Mouse (Mus musculus) heart, postnatal 25 days (tissue): ENCODE measurements around the gene Catsper1. TPM values are rescaled to one million over a fixed set of nuclear protein-coding genes. Genes with fewer than 3 reads are reported as not detected.
A peak's percentile ranks its signal among the peaks of the same experiment; 100 is the strongest.

Source experiments
- DNase-seq: peaks from one replicate; pipeline ENCODE4 v3.0.0; 2022; ENCODE audit warnings: low spot score
- intact Hi-C: fragments of 180-260 bp; cut with DNase I; formaldehyde crosslinking; loops from one replicate; pipeline ENCODE4 v1.15.1; 2025
- total RNA-seq, 2 experiments: library from RNA; stranded (reverse); gene quantifications; 2 replicates each; pipeline ENCODE4 v1.2.3; 2021

The Catsper1 gene
- not detected for total RNA-seq

DNA sequence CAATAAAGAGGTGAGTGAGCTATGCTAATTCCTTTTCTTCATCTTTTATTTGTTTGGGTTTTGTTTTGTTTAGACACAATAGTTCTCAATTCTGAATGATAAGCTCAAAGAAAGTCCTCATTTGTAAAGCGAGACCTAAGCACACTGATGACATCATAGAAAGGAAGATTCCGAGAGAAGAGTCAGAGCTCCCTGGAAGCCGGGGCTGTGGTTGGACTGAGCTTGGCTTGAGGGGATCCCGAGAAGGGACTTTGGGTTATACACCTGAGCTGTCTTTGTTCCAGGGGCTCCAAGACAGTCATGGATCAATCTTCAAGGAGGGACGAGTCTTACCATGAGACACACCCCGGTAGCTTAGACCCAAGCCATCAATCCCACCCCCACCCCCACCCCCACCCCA is at the start of gene Catsper1:
Gene Catsper1 (plus strand): TSS at position 301 of the 400 bp plus-strand sequence.
- DNase-seq, result no peak
- intact Hi-C loops, result no loop called here

DNA sequence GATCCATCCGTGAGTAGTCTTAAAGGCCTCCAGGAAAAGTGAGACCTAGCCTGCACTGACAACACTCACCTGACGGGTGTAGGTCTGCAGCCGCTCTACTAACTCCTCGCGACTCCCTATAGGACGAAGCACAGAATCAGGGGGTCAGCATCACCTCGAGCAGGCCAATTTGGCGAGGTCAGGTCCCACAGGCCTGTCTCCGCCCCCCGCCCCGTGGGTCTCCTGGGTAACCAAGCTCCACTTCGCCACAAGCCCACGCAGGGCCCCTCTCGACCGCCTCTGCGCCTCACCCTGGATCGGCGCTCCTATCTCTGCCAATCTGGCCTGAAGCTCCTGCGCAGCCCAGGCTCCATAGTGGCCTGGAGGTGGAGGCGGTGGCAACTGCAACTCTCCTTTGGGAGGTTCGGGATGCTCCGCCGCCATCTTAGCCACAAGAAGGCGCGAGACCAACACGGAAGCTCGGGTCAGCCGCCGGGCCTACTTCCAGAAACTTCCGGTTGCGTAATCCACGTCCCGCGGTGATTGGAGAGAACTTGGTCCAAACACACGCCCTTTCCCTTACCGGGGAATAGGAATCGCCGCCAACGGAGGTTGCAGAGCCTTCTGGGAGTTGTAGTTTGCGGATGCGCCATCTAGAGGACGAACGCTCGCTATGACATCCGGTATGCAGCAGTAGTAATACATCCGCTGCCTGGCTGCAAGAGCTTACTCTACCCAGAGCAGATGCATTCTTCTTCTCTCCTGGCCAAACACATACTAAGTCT is 40.4 kb upstream of the Catsper1 start, which contains the start of gene Sf3b2:
Gene Sf3b2 (minus strand): TSS at position 484 of the 764 bp plus-strand sequence.
- intact Hi-C loops, result loop anchor here (2.0 to 5.0 kb wide), 2 partner anchors 20 to 188 kb away; partner anchors contain the start of gene Rab1b
- DNase-seq, result peak; percentile 97

DNA sequence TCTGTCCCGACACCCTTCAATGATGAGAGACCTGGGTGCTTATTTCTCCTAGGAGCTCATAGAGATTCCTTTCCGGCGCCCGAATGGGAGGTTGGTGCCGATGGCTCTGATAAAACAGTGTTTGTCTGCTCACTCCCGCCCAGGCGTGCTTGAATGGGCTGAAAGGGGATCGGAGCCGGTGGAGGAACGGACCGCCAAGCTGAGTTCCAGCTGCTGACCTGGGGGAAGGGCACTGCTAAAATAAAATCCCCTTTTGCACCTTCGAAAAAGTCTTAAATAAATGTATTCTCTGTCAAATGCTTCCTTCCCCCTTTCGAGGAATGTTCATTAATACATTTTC is 39.8 kb upstream of the Catsper1 start:
- intact Hi-C loops, result loop anchor here (2.0 to 5.0 kb wide), 2 partner anchors 21 to 188 kb away; partner anchors contain the start of gene Rab1b
- no peak for DNase-seq

DNA sequence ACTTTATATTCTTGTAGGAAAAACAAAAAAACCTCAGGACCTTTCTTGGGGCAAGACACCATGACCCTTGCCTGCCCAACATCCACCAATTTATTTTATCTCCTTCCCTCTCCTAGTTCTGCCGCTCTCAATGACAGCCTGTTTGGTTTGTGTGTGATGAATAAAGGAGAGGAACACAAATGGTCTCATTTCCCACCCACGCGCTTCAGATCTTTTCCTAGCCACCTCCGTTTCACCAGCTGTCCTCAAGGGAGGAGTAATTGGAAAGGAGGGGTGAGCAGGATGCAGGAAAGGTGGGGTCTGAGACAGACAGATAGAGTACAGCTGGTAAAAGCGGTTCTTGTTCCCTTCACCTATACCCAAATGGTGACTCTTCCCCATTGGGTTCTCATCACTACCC is 38.9 kb upstream of the Catsper1 start:
- intact Hi-C loops, result loop anchor here (5.0 kb wide), 1 partner anchor 189 kb away; the partner anchor contains the start of gene Rab1b
- DNase-seq, result no peak

DNA sequence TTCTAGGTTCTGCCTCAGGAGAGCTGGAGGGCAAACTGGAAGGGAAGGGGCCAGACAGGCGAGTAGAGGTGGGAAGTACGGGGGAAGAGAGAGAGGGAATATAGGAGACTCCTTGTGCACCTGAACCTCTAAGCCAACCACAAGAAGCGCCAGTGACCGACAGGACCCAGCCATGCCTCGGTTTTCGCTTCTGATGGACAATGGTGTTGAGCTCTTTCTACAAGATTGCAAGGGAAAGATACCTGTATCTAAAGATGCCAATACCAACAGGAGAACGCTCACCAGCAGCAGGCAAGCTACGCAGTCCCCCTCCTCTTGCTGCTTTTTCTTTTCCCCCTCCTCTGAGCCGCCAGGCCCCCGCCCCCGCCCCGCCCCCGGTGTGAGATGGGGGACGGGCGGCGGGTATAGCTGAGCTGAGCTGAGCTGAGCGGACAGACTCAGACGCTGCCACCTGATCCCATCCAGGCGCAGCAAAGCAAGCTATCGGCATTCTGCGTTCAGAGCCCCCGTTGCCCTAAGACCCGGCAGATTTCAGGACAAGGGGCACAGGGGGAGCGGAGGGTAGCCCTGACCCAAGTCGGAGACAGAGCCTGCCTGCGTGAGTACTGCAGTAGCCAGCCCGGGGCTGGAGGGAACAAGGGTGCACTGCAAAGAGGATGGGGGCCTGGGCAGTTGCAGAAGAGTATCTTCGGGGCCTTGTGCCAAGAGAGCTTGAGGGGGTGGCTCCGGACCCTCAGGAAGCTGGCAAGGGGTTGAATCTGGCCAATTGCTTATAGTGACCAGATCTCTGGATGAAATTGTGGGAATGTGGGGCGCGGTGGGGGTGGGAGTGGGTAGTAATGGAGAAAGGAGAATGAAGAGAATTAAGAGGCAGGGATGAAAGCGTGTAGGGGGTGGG is 37.4 kb upstream of the Catsper1 start, which contains the start of gene Gal3st3:
Gene Gal3st3 (plus strand): TSS at position 429 of the 898 bp plus-strand sequence.
- intact Hi-C loops, result loop anchor here (5.0 kb wide), 1 partner anchor 191 kb away; the partner anchor contains the start of gene Rab1b
- no peak for DNase-seq

DNA sequence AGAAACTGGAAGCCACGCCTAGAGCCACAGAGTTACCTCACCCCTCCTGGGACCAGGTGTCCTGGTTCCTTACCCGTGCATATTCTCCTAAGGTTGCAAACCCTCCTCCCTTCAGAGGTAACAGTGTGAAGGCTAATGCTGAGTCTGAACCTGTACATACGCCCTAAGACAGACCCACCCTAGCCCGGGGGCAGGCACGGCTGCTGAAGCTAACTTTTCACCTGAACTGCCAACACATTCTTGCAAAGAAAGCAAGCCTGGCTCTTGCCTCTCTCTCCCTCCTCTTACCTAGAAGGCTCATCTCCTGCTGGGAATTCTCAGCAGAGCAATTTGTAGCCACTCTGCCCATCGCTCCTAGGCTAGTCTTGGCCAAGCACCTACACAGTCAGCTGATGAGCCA is 35.0 kb upstream of the Catsper1 start:
- intact Hi-C loops, result loop anchor here (5.0 kb wide), 1 partner anchor 47 kb away; the partner anchor contains the start of gene Cst6

DNA sequence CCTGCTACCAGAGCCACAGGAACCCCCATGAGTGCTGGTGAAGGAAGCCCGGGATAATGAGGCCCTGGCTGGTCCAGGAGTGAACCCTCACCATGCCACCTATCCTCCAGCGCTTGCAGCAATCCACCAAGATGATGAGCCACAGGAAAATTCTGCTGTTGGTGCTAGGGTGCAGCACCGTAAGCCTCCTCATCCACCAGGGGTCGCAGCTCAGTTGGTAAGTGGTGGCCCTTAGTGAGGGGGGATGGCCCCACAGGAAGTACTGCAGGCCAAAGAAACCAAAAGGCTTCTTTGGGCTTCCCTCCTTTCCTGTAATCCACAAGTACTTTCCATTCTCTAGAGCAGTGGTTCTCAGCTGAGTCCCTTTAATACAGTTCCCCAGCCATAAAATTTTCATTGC is 33.1 kb upstream of the Catsper1 start:
- peak; percentile 19 for DNase-seq
- intact Hi-C loops, result loop anchor here (5.0 kb wide), 1 partner anchor 45 kb away; the partner anchor contains the start of gene Cst6

More for the DNA sequence above, 35.0 kb upstream of the Catsper1 start:
- no peak for DNase-seq

DNA sequence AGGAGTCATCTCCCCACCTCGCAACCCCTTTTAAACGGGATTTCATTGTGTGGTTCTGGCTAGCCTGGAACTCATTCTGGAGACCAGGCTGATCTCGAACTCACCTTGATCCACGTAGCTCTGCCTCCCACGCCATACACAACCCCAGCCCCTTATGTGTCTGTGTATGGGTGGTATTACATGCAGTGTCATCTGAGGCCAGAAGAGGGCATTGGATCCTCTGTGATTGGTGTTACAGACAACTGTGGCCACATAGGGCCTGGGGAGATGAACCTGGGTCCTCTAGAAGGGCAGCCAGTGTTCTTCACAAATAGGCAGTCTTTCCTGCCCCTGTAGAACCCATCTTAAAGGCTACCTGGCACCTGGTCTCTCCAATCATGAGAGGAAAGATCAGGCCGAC is 29.3 kb upstream of the Catsper1 start:
- intact Hi-C loops, result no loop called here
- DNase-seq, result no peak

DNA sequence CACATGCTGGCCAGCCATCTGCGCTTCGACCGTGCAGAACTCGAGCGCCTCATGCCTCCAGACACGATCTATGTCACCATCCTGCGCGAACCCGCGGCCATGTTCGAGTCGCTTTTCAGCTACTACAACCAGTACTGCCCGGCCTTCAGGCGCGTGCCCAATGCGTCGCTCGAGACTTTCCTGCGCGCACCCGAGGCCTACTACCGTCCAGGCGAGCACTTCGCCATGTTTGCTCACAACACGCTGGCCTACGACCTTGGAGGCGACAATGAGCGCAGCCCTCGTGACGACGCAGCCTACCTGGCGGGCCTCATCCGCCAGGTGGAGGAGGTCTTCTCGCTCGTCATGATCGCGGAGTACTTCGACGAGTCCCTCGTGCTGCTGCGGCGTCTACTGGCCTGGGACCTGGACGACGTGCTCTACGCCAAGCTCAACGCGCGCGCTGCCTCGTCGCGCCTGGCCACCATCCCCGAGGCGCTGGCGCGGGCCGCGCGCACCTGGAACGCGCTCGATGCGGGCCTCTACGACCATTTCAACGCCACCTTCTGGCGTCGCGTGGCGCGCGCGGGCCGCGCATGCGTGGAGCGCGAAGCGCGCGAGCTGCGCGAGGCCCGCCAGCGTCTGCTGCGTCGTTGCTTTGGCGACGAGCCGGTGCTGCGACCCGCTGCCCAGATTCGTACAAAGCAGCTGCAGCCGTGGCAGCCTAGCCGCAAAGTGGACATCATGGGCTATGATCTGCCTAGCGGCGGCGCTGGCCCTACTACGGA is 28.4 kb upstream of the Catsper1 start:
- intact Hi-C loops, result no loop called here
- DNase-seq, result no peak

DNA sequence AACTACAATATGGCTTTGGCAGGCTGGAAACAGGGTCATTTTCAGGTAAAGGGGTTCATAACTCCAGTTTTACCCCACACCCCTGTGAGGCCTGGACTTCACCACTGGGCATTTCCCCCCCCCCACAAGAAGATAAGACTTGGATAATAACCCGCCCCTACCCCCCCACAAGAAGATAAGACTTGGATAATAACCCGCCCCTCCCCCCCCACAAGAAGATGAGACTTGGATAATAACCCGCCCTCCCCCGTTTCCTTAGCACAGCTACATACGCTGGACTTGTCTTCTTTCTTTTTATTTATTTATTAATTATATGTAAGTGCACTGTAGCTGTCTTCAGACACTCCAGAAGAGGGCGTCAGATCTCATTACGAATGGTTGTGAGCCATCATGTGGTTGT is 26.5 kb upstream of the Catsper1 start:
- no peak for DNase-seq
- intact Hi-C loops, result no loop called here

DNA sequence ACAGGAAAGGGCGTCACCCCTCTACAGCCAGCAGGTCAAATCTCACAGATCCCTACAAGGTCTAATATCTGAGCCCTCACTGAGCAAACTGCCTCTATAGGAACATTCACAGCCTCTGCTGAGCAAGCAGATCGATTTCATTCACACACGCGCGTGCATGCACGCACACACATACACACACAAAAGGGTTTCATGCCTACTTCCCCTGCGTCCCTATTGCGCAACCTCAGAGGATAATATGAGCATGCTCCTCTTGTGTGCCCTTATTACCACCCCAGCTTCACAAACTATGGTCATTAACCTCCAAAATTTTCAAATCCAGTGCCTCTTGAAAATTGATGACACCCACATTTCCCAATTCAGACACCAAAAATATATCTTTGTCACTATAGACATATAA is 22.4 kb upstream of the Catsper1 start:
- intact Hi-C loops, result no loop called here
- DNase-seq, result no peak

DNA sequence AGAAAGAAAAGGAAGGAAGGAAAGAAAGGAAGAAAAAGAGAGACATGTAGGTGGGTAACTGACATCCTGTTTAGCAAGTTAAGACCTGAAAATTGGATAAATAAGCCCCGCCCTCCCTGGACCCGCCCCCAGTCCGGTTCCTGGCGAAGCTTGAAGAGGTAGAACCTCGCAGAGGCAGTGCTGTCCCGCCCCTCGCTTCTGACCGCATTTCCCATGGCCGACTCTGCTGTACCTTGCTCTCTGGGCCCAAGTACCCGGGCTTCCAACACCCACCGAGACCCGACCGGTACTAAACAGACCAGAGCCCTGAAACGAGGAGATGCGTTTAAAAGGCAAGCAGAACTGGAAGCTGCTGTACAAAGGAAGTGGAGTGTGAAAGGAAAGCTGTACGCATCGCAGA is 11.7 kb upstream of the Catsper1 start:
- no peak for DNase-seq
- intact Hi-C loops, result no loop called here

DNA sequence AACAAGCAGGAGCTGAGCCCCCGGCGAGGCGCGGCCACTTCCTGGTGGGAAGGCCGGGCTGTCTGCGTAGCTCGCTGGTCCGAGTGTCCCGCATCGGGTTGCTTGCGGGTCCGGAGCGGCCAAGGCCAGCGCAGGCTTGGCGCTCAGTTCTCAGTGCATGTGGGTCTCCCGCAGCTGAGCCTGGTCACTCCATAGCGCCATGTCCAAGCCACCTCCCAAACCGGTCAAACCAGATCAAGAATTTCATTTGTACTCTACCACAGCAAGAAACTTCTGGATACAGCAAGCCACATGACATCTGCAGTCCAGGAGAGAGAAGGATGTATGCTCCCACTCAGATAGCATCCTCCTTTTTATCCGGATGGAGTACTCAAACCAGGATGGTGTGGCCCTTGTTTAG is 7.6 kb upstream of the Catsper1 start:
- DNase-seq, result no peak

DNA sequence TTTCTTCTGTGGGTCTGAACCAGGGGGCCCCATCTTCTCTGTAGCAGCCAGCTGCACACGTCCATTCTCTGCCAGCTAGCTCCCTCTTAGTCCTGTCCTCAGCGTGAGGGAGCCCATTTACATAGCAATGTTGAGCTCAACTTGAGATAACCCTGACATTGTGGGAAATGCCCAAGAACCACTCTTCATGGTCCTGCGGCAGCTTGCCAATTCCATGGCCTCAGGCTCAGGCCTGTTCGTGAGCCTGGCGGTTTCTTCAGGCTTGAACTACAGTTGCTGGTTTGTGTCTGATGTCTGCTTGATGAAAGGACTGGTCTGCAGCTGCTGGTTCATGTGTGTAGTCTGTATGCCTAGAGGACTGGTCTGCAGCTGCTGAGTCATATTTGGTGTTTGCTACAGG is 800 bp upstream of the Catsper1 start:
- no peak for DNase-seq
- intact Hi-C loops, result no loop called here

More for the DNA sequence above, 7.6 kb upstream of the Catsper1 start:
- intact Hi-C loops, result no loop called here

DNA sequence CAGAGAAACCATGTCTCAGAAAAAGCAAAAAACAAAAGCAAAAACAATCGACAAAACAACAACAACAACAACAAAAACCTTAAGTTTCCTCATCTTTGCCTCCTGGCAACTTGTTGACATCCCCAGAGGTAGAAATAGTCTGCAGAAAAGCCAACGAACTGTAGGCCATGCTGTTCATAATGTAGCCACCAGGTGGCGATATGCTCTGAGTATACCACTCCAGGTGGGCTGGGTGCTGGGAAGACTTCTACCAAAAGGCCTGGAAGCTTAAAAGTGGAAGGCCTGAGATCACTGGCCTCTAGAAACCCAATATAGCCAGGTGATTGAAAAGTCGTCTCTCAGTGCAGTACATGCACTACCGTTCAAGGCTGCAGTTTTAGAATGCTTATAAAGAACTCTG is 2.4 kb downstream of the Catsper1 start:
- intact Hi-C loops, result loop anchor here (1.0 kb wide), 1 partner anchor 10 kb away; no protein-coding TSS in a partner anchor
- peak; percentile 23 for DNase-seq

DNA sequence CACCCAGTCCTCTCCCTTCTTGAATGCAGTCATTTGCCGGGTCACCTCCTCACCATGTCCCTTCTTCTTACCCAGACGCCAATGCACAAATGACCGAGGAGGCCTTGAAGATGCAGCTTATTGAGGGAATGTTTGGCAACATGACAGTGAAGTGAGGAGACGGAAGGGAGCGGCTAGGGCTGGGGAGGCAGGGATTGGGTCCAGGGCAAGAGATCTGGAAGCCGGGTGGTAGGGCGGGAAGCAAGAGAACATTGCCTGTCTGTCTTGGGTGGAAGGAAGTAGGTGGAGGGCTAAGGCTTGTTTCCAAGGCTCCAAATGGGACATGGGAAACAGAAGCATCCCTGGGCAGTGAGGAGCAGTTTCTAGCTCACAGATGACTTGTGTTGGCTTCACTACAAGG is 5.8 kb downstream of the Catsper1 start:
- intact Hi-C loops, result no loop called here
- DNase-seq, result peak; percentile 48

DNA sequence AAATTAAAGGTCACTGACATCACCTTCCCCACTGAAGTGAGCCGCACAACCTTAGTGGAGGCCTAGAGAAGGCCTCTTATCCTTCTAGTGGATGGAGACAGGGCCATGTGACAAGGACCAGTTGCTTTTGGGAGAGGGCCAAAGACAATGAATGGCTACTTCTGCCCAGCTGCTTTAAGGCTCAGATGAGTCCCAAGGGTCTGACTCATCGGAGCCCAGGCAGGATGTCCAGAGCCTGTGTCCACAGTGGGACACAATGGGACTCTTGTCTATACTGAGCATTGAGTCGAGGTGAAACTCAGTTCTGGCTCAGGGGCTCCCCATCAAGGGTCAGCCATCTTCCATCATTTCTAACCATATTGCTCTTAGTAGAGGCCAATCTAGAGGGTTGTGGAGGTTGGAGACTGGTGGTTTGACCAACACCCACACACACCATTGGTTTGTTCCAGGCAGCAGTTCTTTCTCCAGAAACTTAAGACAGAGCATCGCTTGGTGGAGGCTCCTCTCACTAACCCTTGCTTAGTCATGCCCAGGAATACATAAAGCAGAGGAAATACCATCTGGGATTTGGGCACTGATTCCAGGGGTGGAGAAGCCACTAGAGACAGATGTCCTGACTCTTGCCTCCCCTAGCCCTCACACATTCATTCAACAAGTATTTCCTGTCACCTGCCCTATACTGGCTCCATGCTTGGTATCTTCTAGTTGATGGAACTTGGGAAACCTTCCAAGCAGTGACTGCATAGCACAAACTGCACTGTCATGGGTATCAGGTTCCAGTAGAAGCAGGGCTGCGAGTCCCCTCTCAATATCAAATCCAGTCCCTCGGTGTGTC is 10.0 kb downstream of the Catsper1 start:
- intact Hi-C loops, result loop anchor here (5.0 kb wide), 1 partner anchor 43 kb away; no protein-coding TSS in a partner anchor
- DNase-seq, result peak; percentile 64

DNA sequence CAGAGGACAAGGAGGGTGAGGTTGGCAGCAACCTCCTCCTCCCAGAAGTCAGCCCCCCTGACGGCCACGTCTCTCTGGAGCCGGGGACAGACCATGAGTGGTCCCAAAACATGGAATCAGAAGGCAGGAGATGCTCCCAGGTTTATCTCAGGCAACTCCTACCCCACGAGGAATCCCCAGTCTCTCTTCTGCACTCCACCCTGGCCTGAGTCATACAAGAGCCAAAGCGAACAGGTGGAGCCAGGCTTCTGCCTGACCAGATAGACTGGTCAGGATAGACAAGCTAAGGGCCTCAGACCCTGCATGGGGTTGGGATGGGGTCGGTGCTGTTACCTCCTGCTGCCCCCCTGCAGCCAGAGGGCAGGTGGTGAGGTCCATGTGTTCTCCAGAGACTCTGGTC is 12.5 kb downstream of the Catsper1 start:
- no peak for DNase-seq
- intact Hi-C loops, result loop anchor here (1.0 to 5.0 kb wide), 2 partner anchors 10 to 46 kb away; no protein-coding TSS in a partner anchor
